9 mouse cellular contexts compared by ENCODE assay signal in the genomic region with DNA sequence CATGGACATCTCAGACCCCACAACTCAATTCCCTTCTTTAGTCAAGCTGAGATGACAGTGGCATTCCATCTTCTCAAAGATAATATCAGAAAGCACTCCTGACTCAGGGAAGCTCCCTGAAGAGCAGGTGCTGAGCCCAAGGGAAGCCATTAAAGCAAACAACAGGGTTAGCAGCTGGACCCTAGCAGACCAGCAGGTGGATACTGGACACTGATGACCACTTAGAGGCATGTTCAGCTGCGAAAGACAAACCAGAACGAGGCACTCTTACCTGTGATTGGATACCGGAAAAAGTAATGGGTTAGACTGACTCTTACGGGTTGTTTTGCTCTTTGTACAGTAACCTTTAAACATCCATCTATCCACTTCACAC. TPM values are rescaled to one million over a fixed set of nuclear protein-coding genes. Genes with fewer than 3 reads are reported as not detected.
DNase-seq lines count a peak whose midpoint lies in the region; ATAC-seq and TF ChIP-seq lines count a peak whose summit lies in the region.
"Had no signal": no experiment of that assay in that cellular context is flagged by ENCODE, and none has a peak within 500 bp of the region (broad histone marks: within the 10 kb centered on the region; RNA-seq: fewer than 3 reads in every experiment).

No protein-coding gene starts in this region.

- intact Hi-C loops in heart, postnatal 10 days (cut with DNase I), result loop anchor here (5.0 kb wide), 1 partner anchor 171 kb away; no protein-coding TSS in a partner anchor

- no peaks in the 10 kb centered on the region for H3K36me3 ChIP-seq in heart, embryonic 12.5 days
- no peaks in the 10 kb centered on the region for H3K36me3 ChIP-seq in neural tube, embryonic 12.5 days
- H3K36me3 ChIP-seq in hindbrain, postnatal 0 days (ENCODE audit: insufficient read depth, low read length), result no peaks in the 10 kb centered on the region

- ATAC-seq in heart, embryonic 12.5 days (ENCODE audit: insufficient number of reproducible peaks, low FRiP score), result no peak
- ATAC-seq in neural tube, embryonic 12.5 days (ENCODE audit: low FRiP score, low read depth), result no peak
- ATAC-seq in hindbrain, postnatal 0 days, result no peak; the same call in 1 of the 2 replicates

- WGBS in heart, embryonic 12.5 days, result 66% methylated on average over 4 of the region's 4 CpGs
- WGBS in neural tube, embryonic 12.5 days, result 85% methylated on average over 4 of the region's 4 CpGs
- WGBS in hindbrain, postnatal 0 days, result 70% methylated on average over 4 of the region's 4 CpGs

- no peak overlapping the region for H3K4me3 ChIP-seq in heart, embryonic 12.5 days
- peak overlapping the region; percentile 39; the same call in 1 of the 2 replicates for H3K4me3 ChIP-seq in neural tube, embryonic 12.5 days
- H3K4me3 ChIP-seq in hindbrain, postnatal 0 days (ENCODE audit: low read length), result peak overlapping the region; percentile 57

- H3K9me3 ChIP-seq in heart, embryonic 12.5 days (replicated peaks), result 0 out of 2 replicates have a peak, but pooled peaks cover 2% of the 10 kb centered on the region
- H3K9me3 ChIP-seq in neural tube, embryonic 12.5 days, result peaks cover 4% of the 10 kb centered on the region; the same call in 1 of the 2 replicates
- H3K9me3 ChIP-seq in hindbrain, postnatal 0 days (ENCODE audit: low read length), result no peaks in the 10 kb centered on the region

- peaks cover 3% of the 10 kb centered on the region; the same call in 1 of the 2 replicates for H3K27me3 ChIP-seq in heart, embryonic 12.5 days (replicated peaks)
- no peaks in the 10 kb centered on the region for H3K27me3 ChIP-seq in neural tube, embryonic 12.5 days (replicated peaks)
- no peaks in the 10 kb centered on the region for H3K27me3 ChIP-seq in hindbrain, postnatal 0 days (ENCODE audit: insufficient read depth, low read length)

- peak overlapping the region; percentile 88 for H3K4me2 ChIP-seq in heart, embryonic 12.5 days
- H3K4me2 ChIP-seq in neural tube, embryonic 12.5 days (replicated peaks), result peak overlapping the region; percentile 79
- H3K4me2 ChIP-seq in hindbrain, postnatal 0 days (ENCODE audit: low read depth, low read length), result peak overlapping the region; percentile 86

- no peak overlapping the region for H3K27ac ChIP-seq in heart, embryonic 12.5 days (ENCODE audit: poor library complexity, severe bottlenecking)
- H3K27ac ChIP-seq in neural tube, embryonic 12.5 days, result no peak overlapping the region
- H3K27ac ChIP-seq in hindbrain, postnatal 0 days, result peak overlapping the region; percentile 46; the same call in 1 of the 2 replicates

- no peak for DNase-seq in heart, postnatal 10 days
- DNase-seq in neural tube, embryonic 10.5 days (ENCODE audit: extremely low spot score, low spot score), result no peak
- no peak for DNase-seq in hindbrain, postnatal 0 days (ENCODE audit: low spot score)
- DNase-seq in retina, embryonic 14.5 days (ENCODE audit: low spot score), result peak; percentile 27
- no peak for DNase-seq in frontal cortex, adult 2 months (ENCODE audit: extremely low spot score in 1 of 2, low spot score in 1 of 2)
- no peak for DNase-seq in ovary, adult 18-20 months (ENCODE audit: low spot score)
- DNase-seq: gastrocnemius, postnatal 14 days had no signal

- no peak for TF ChIP-seq CTCF in hindbrain, postnatal 0 days (IDR thresholded peaks at IDR 0.05; ENCODE audit: low read depth)

- peaks cover 12% of the 10 kb centered on the region for H3K4me1 ChIP-seq in heart, embryonic 12.5 days (replicated peaks)
- H3K4me1 ChIP-seq in neural tube, embryonic 12.5 days, result peaks cover 12% of the 10 kb centered on the region
- no peaks in the 10 kb centered on the region; the same call in 1 of the 2 replicates for H3K4me1 ChIP-seq in hindbrain, postnatal 0 days (ENCODE audit: insufficient read depth, low read length)

- H3K9ac ChIP-seq in heart, embryonic 12.5 days, result no peak overlapping the region
- no peak overlapping the region for H3K9ac ChIP-seq in neural tube, embryonic 12.5 days
- H3K9ac ChIP-seq in hindbrain, postnatal 0 days (replicated peaks; ENCODE audit: low read length), result peak overlapping the region; percentile 60; the same call in 1 of the 2 replicates

RNA-seq across cellular contexts. Expression of gene Pkib, which starts 1.1 kb away (rescaled TPM):
- 1.3 and 1.6 TPM in 2 replicates for polyA plus RNA-seq in heart, embryonic 12.5 days (2016; fragmentation: Nextera tagmentation; extraction: Ambion mirVana)
- under 1 TPM; 0.72 to 0.97 TPM for total RNA-seq in heart, postnatal 10 days (2021)
- polyA plus RNA-seq in neural tube, embryonic 12.5 days (2016; fragmentation: Nextera tagmentation; extraction: Ambion mirVana), result 1.0 and 1.8 TPM in 2 replicates
- 4.2 and 6.1 TPM in 2 replicates for total RNA-seq in hindbrain, postnatal 0 days (2014; rRNA removed)
- polyA plus RNA-seq in hindbrain, postnatal 0 days (2015; fragmentation: Nextera tagmentation; extraction: Ambion mirVana), result 10.2 and 11.3 TPM in 2 replicates
- polyA plus RNA-seq in frontal cortex, adult 2 months (2012; rRNA removed), result 12.2 and 15.6 TPM in 2 replicates
- total RNA-seq: gastrocnemius, postnatal 14 days had no signal
